ENCODE assay signal across 8 mouse cellular contexts in the genomic region with DNA sequence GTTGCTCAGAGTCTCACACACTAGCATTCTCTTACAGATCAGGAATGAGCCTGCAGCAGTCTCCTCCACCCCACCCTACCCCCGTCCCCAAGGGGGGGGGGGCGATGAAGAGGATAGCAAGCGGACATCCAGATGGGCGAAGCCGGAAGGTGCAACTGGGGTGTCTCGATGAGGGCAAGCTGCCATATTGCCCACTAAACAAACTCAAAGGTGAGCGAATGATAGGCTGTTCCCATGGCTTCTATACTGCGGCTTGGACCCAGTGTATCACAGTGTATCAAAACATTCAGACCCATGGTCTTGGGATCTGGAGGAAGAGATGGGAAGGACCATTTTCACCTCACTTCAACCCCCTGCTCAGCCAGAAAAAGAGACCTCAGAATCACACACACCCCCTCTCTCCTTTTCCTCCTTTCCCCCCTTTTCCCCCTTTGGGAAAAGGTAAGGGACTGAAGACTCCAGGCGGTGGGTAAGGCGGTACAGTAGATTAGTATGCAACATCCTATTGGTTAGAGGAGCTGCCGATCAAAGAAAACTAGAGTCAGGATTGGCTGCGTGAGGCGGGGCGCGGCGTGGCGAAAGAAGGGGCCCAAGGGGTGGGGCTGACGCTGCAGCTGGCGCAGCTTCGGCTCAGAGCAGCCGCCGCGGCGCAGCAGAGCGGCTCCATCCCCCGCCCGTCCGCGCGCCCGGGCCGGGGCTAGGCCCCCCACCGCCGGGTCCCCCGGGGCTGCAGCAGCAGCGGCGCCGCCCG. TPM values are rescaled to one million over a fixed set of nuclear protein-coding genes. Genes with fewer than 3 reads are reported as not detected.
DNase-seq lines count a peak whose midpoint lies in the region; ATAC-seq and TF ChIP-seq lines count a peak whose summit lies in the region.

A gene (plus strand): TSS at position 629 of the 751 bp plus-strand sequence.

- no peak within 1 kb of the TSS for H3K4me3 ChIP-seq in C2C12 (ENCODE audit: insufficient read depth, poor library complexity, severe bottlenecking)
- H3K4me3 ChIP-seq in forebrain, embryonic 12.5 days (replicated peaks): peak within 1 kb of the TSS; percentile 65
- peak within 1 kb of the TSS; percentile 56 for H3K4me3 ChIP-seq in heart, embryonic 16.5 days (ENCODE audit: low read length)
- H3K4me3 ChIP-seq in liver, embryonic 11.5 days (ENCODE audit: low read depth, low read length): peak within 1 kb of the TSS; percentile 54

- no peaks in the 10 kb centered on the region for H3K79me2 ChIP-seq in C2C12 (ENCODE audit: control insufficient read depth, insufficient read depth)

- H3K4me2 ChIP-seq in forebrain, embryonic 12.5 days: peak within 1 kb of the TSS; percentile 94
- H3K4me2 ChIP-seq in heart, embryonic 16.5 days (ENCODE audit: low read depth, low read length): peak within 1 kb of the TSS; percentile 80
- peak within 1 kb of the TSS; percentile 83 for H3K4me2 ChIP-seq in liver, embryonic 11.5 days

- peak; percentile 63 for DNase-seq in c-Kit-positive CD71-negative TER-119-negative erythroid progenitor cells, embryonic 14.5 days (ENCODE audit: low read depth)
- DNase-seq in kidney, postnatal 14 days: peak; percentile 92
- peak; percentile 69 for DNase-seq in liver, embryonic 11.5 days (ENCODE audit: low spot score)
- peak; percentile 59 to 72 for DNase-seq in natural killer cell, adult 2 months (ENCODE audit: low spot score in 2 of 2)
- DNase-seq in splenic B cell, adult 2 months (ENCODE audit: low read depth, low spot score): peak; percentile 78

- peak within 1 kb of the TSS; percentile 72 for H3K27ac ChIP-seq in forebrain, embryonic 12.5 days
- H3K27ac ChIP-seq in heart, embryonic 16.5 days (ENCODE audit: low read length): no peak within 1 kb of the TSS
- no peak within 1 kb of the TSS for H3K27ac ChIP-seq in liver, embryonic 11.5 days (ENCODE audit: low read depth, low read length)

- ATAC-seq in forebrain, embryonic 12.5 days (ENCODE audit: low FRiP score): peak; percentile 91
- ATAC-seq in heart, embryonic 16.5 days (replicated peaks; ENCODE audit: extremely low read depth, insufficient read depth, low FRiP score): peak; percentile 89
- ATAC-seq in liver, embryonic 11.5 days (replicated peaks; ENCODE audit: low FRiP score): peak; percentile 78

- no peaks in the 10 kb centered on the region for H3K36me3 ChIP-seq in C2C12 (ENCODE audit: control insufficient read depth, insufficient read depth)
- H3K36me3 ChIP-seq in forebrain, embryonic 12.5 days (replicated peaks): no peaks in the 10 kb centered on the region
- H3K36me3 ChIP-seq in heart, embryonic 16.5 days (ENCODE audit: control insufficient read depth, insufficient read depth): no peaks in the 10 kb centered on the region
- no peaks in the 10 kb centered on the region for H3K36me3 ChIP-seq in liver, embryonic 11.5 days (ENCODE audit: control insufficient read depth, insufficient read depth, low read length)
- H3K36me3 ChIP-seq in splenic B cell, adult 2 months (ENCODE audit: control insufficient read depth, insufficient read depth, low read length, poor library complexity, severe bottlenecking): no peaks in the 10 kb centered on the region

- peak within 1 kb of the TSS; percentile 84 for H3K9ac ChIP-seq in forebrain, embryonic 12.5 days
- peak within 1 kb of the TSS; percentile 23 for H3K9ac ChIP-seq in heart, embryonic 16.5 days (ENCODE audit: low read length)
- no peak within 1 kb of the TSS for H3K9ac ChIP-seq in liver, embryonic 11.5 days (ENCODE audit: low read depth, low read length)

- H3ac ChIP-seq in C2C12 (ENCODE audit: control insufficient read depth, insufficient read length, low read depth): peak within 1 kb of the TSS; percentile 45

- peaks cover 71% of the 10 kb centered on the region for H3K4me1 ChIP-seq in forebrain, embryonic 12.5 days
- peaks cover 11% of the 10 kb centered on the region; the same call in 1 of the 2 replicates for H3K4me1 ChIP-seq in heart, embryonic 16.5 days (ENCODE audit: control insufficient read depth, insufficient read depth, low read length)
- peaks cover 9% of the 10 kb centered on the region for H3K4me1 ChIP-seq in liver, embryonic 11.5 days (replicated peaks; ENCODE audit: control insufficient read depth, insufficient read depth, low read length)

- H3K27me3 ChIP-seq in C2C12 (ENCODE audit: control insufficient read depth, insufficient read depth, insufficient read length): peaks cover 73% of the 10 kb centered on the region
- H3K27me3 ChIP-seq in forebrain, embryonic 12.5 days: peaks cover 88% of the 10 kb centered on the region
- peaks cover 92% of the 10 kb centered on the region for H3K27me3 ChIP-seq in heart, embryonic 16.5 days (ENCODE audit: control insufficient read depth, insufficient read depth, low read length)
- peaks cover 100% of the 10 kb centered on the region for H3K27me3 ChIP-seq in liver, embryonic 11.5 days (replicated peaks; ENCODE audit: control insufficient read depth, insufficient read depth, low read length)
- H3K27me3 ChIP-seq in splenic B cell, adult 2 months (ENCODE audit: control insufficient read depth, insufficient read depth, low read length, poor library complexity, severe bottlenecking): no peaks in the 10 kb centered on the region

- TF ChIP-seq CTCF in C2C12 (IDR thresholded peaks at IDR 0.05; ENCODE audit: control insufficient read depth, insufficient read depth, insufficient read length): no peak

- no peaks in the 10 kb centered on the region for H3K79me3 ChIP-seq in C2C12 (ENCODE audit: low read depth)

- 3% methylated on average over 39 of the region's 39 CpGs for WGBS in forebrain, embryonic 12.5 days
- WGBS in heart, embryonic 16.5 days: 3% methylated on average over 24 of the region's 39 CpGs
- 8% methylated on average over 28 of the region's 39 CpGs for WGBS in liver, embryonic 11.5 days

- H3K9me3 ChIP-seq in forebrain, embryonic 12.5 days: no peaks in the 10 kb centered on the region
- no peaks in the 10 kb centered on the region for H3K9me3 ChIP-seq in heart, embryonic 16.5 days (replicated peaks; ENCODE audit: control insufficient read depth, low read length)
- H3K9me3 ChIP-seq in liver, embryonic 11.5 days (ENCODE audit: control insufficient read depth, low read length): no peaks in the 10 kb centered on the region

TF ChIP-seq in C2C12, 6 proteins besides CTCF, POLR2A, EP300 and RAD21:
- TF ChIP-seq MYOD1 (IDR thresholded peaks at IDR 0.05; ENCODE audit: control insufficient read depth, insufficient read length, low read depth) (no peak), CEBPB (IDR thresholded peaks at IDR 0.05; ENCODE audit: low read depth) (no peak), FOSL1 (IDR thresholded peaks at IDR 0.05; ENCODE audit: insufficient read depth, low read length, poor library complexity, severe bottlenecking) (no peak), MYOG (IDR thresholded peaks at IDR 0.05; ENCODE audit: control insufficient read depth, extremely low read depth, insufficient read length) (no peak), MAX (IDR thresholded peaks at IDR 0.05) (no peak), USF1 (IDR thresholded peaks at IDR 0.05; ENCODE audit: low read depth) (no peak)

RNA-seq across cellular contexts. Expression of the gene that starts here (rescaled TPM):
- polyA plus RNA-seq in C2C12 (2012; fragmentation: generic; extraction: Trizol): 0.04 TPM
- polyA plus RNA-seq in forebrain, embryonic 12.5 days (2016; fragmentation: Nextera tagmentation; extraction: Ambion mirVana): 2.0 TPM in 2 replicates
- not detected in 2 replicates for polyA plus RNA-seq in heart, embryonic 16.5 days (2015; fragmentation: Nextera tagmentation; extraction: Ambion mirVana)
- polyA plus RNA-seq in liver, embryonic 11.5 days (2014; fragmentation: Nextera tagmentation; extraction: Ambion mirVana): 0.35 and 0.36 TPM in 2 replicates

Comparison
In these comparisons a context has a peak if more than half of its experiments do, and no peak if none do; other contexts are left out.
1. Peak in ATAC-seq, H3K4me3 ChIP-seq, H3K9ac ChIP-seq and H3K4me2 ChIP-seq in heart, embryonic 16.5 days; RNA of the gene not detected or under 1 TPM.
2. Peak in DNase-seq, ATAC-seq, H3K4me3 ChIP-seq and H3K4me2 ChIP-seq in liver, embryonic 11.5 days; RNA of the gene not detected or under 1 TPM.